Comparison of ENCODE assay signal across 10 mouse cellular contexts in genomic region chr5:114134091-114134534, GRCm38 (mm10). TPM values are rescaled to one million over a fixed set of nuclear protein-coding genes. Genes with fewer than 3 reads are reported as not detected.
DNase-seq lines count a peak whose midpoint lies in the region; ATAC-seq lines count a peak whose summit lies in the region.
"Had no signal": no experiment of that assay in that cellular context is flagged by ENCODE, and none has a peak within 500 bp of the region (broad histone marks: within the 10 kb centered on the region; RNA-seq: fewer than 3 reads in every experiment).

No protein-coding gene starts in this region.

- 67% methylated on average over 6 of the region's 6 CpGs for WGBS in forebrain, embryonic 11.5 days
- 77% methylated on average over 6 of the region's 6 CpGs for WGBS in forebrain, embryonic 10.5 days
- WGBS in intestine, embryonic 16.5 days = 48% methylated on average over 6 of the region's 6 CpGs

- ATAC-seq in forebrain, embryonic 11.5 days (replicated peaks; ENCODE audit: low FRiP score) = no peak
- ATAC-seq in erythroid progenitor cell, adult 5-6 weeks (replicated peaks; ENCODE audit: low FRiP score, poor library complexity, severe bottlenecking) = peak; percentile 41; the same call in 1 of the 2 replicates
- ATAC-seq in intestine, embryonic 16.5 days = no peak
- ATAC-seq: Patski had no signal

- H3K9me3 ChIP-seq in forebrain, embryonic 11.5 days (ENCODE audit: control insufficient read depth, low read length) = no peaks in the 10 kb centered on the region
- no peaks in the 10 kb centered on the region for H3K9me3 ChIP-seq in forebrain, embryonic 10.5 days
- no peaks in the 10 kb centered on the region for H3K9me3 ChIP-seq in intestine, embryonic 16.5 days (ENCODE audit: control insufficient read depth, low read length)

- no peaks in the 10 kb centered on the region for H3K36me3 ChIP-seq in forebrain, embryonic 11.5 days (ENCODE audit: control insufficient read depth, insufficient read depth, low read length)
- peaks cover 70% of the 10 kb centered on the region for H3K36me3 ChIP-seq in forebrain, embryonic 10.5 days (replicated peaks)
- H3K36me3 ChIP-seq in intestine, embryonic 16.5 days (ENCODE audit: control insufficient read depth, insufficient read depth, low read length) = no peaks in the 10 kb centered on the region

- peak; percentile 64 for DNase-seq in forebrain, embryonic 11.5 days (ENCODE audit: low spot score)
- DNase-seq in forebrain, embryonic 10.5 days (ENCODE audit: extremely low spot score, low spot score) = no peak
- peak; percentile 18 to 26 for DNase-seq in urinary bladder, adult 18-20 months (ENCODE audit: low spot score in 2 of 2)
- DNase-seq in urinary bladder, adult 2 months (ENCODE audit: low spot score) = no peak
- peak; percentile 77 for DNase-seq in lung, postnatal 36 days
- DNase-seq in yolk sac, embryonic 10.5 days (ENCODE audit: low spot score) = peak; percentile 22

- no peak overlapping the region for H3K27ac ChIP-seq in forebrain, embryonic 11.5 days (ENCODE audit: low read depth, low read length)
- H3K27ac ChIP-seq in forebrain, embryonic 10.5 days = no peak overlapping the region
- peak overlapping the region; percentile 23 for H3K27ac ChIP-seq in intestine, embryonic 16.5 days (ENCODE audit: low read length)

- no peak overlapping the region for H3K4me3 ChIP-seq in forebrain, embryonic 11.5 days (ENCODE audit: low read depth, low read length)
- H3K4me3 ChIP-seq in forebrain, embryonic 10.5 days = no peak overlapping the region
- H3K4me3 ChIP-seq in intestine, embryonic 16.5 days (ENCODE audit: low read length) = no peak overlapping the region

- H3K4me1 ChIP-seq in forebrain, embryonic 11.5 days (replicated peaks; ENCODE audit: control insufficient read depth, insufficient read depth, low read length) = peaks cover 4% of the 10 kb centered on the region; the same call in 1 of the 2 replicates
- peaks cover 54% of the 10 kb centered on the region for H3K4me1 ChIP-seq in forebrain, embryonic 10.5 days
- H3K4me1 ChIP-seq in intestine, embryonic 16.5 days (ENCODE audit: control insufficient read depth, insufficient read depth, low read length) = peaks cover 45% of the 10 kb centered on the region

- no peak overlapping the region for H3K9ac ChIP-seq in forebrain, embryonic 11.5 days (ENCODE audit: low read length)
- no peak overlapping the region for H3K9ac ChIP-seq in intestine, embryonic 16.5 days (ENCODE audit: low read depth, low read length)

- H3K27me3 ChIP-seq in forebrain, embryonic 11.5 days (ENCODE audit: control insufficient read depth, insufficient read depth, low read length) = no peaks in the 10 kb centered on the region
- no peaks in the 10 kb centered on the region for H3K27me3 ChIP-seq in forebrain, embryonic 10.5 days (ENCODE audit: poor library complexity, severe bottlenecking)
- H3K27me3 ChIP-seq in intestine, embryonic 16.5 days (replicated peaks; ENCODE audit: control insufficient read depth, insufficient read depth, low read length) = no peaks in the 10 kb centered on the region
- H3K27me3 ChIP-seq: Patski had no signal

- H3K4me2 ChIP-seq in forebrain, embryonic 11.5 days (ENCODE audit: low read depth, low read length, severe bottlenecking) = no peak overlapping the region
- H3K4me2 ChIP-seq in intestine, embryonic 16.5 days (ENCODE audit: low read depth, low read length) = no peak overlapping the region

RNA-seq across cellular contexts. Expression of gene Ung, which starts 3.9 kb away (rescaled TPM):
- polyA plus RNA-seq in forebrain, embryonic 11.5 days (2014; fragmentation: Nextera tagmentation; extraction: Ambion mirVana) = 49.4 and 50.6 TPM in 2 replicates
- polyA plus RNA-seq in forebrain, embryonic 10.5 days (2016; fragmentation: Nextera tagmentation; extraction: Ambion mirVana) = 88.2 and 88.6 TPM in 2 replicates
- polyA plus RNA-seq in urinary bladder, adult 2 months (2012; rRNA removed) = 2.4 and 3.3 TPM in 2 replicates
- total RNA-seq in erythroid progenitor cell, adult 5-6 weeks (2015; ENCODE audit: low replicate concordance) = 1.1 and 3.4 TPM in 2 replicates
- 1.7 and 5.5 TPM in 2 replicates for total RNA-seq in erythroid progenitor cell, adult 5-6 weeks (2017; ENCODE audit: low replicate concordance)
- polyA plus RNA-seq in intestine, embryonic 16.5 days (2015; fragmentation: Nextera tagmentation; extraction: Ambion mirVana) = 32.2 and 35.5 TPM in 2 replicates

RNA-seq across cellular contexts. Expression of gene Alkbh2, which starts 6.1 kb away (rescaled TPM):
- 12.6 and 12.9 TPM in 2 replicates for polyA plus RNA-seq in forebrain, embryonic 11.5 days (2014; fragmentation: Nextera tagmentation; extraction: Ambion mirVana)
- 12.8 and 13.6 TPM in 2 replicates for polyA plus RNA-seq in forebrain, embryonic 10.5 days (2016; fragmentation: Nextera tagmentation; extraction: Ambion mirVana)
- polyA plus RNA-seq in urinary bladder, adult 2 months (2012; rRNA removed) = 8.8 and 9.4 TPM in 2 replicates
- 1.7 and 7.9 TPM in 2 replicates for total RNA-seq in erythroid progenitor cell, adult 5-6 weeks (2015; ENCODE audit: low replicate concordance)
- not detected in 2 replicates for total RNA-seq in erythroid progenitor cell, adult 5-6 weeks (2017; ENCODE audit: low replicate concordance)
- polyA plus RNA-seq in intestine, embryonic 16.5 days (2015; fragmentation: Nextera tagmentation; extraction: Ambion mirVana) = 7.6 and 10.1 TPM in 2 replicates

RNA-seq across cellular contexts. Expression of gene Acacb, which starts 12.2 kb away (rescaled TPM):
- 1.3 and 1.9 TPM in 2 replicates for polyA plus RNA-seq in forebrain, embryonic 11.5 days (2014; fragmentation: Nextera tagmentation; extraction: Ambion mirVana)
- polyA plus RNA-seq in forebrain, embryonic 10.5 days (2016; fragmentation: Nextera tagmentation; extraction: Ambion mirVana) = 2.5 TPM in 2 replicates
- 7.7 and 9.6 TPM in 2 replicates for polyA plus RNA-seq in urinary bladder, adult 2 months (2012; rRNA removed)
- total RNA-seq in erythroid progenitor cell, adult 5-6 weeks (2015; ENCODE audit: low replicate concordance) = 1.3 TPM in 1 of 2 replicates, not detected in the other
- total RNA-seq in erythroid progenitor cell, adult 5-6 weeks (2017; ENCODE audit: low replicate concordance) = not detected in 2 replicates
- polyA plus RNA-seq in intestine, embryonic 16.5 days (2015; fragmentation: Nextera tagmentation; extraction: Ambion mirVana) = 1.1 and 1.4 TPM in 2 replicates

RNA-seq across cellular contexts. Expression of gene Svop, which starts 42.7 kb away (rescaled TPM):
- 17.6 and 19.4 TPM in 2 replicates for polyA plus RNA-seq in forebrain, embryonic 11.5 days (2014; fragmentation: Nextera tagmentation; extraction: Ambion mirVana)
- 3.2 and 5.4 TPM in 2 replicates for polyA plus RNA-seq in forebrain, embryonic 10.5 days (2016; fragmentation: Nextera tagmentation; extraction: Ambion mirVana)
- 0.12 and 0.16 TPM in 2 replicates for polyA plus RNA-seq in urinary bladder, adult 2 months (2012; rRNA removed)
- not detected in 2 replicates for total RNA-seq in erythroid progenitor cell, adult 5-6 weeks (2015; ENCODE audit: low replicate concordance)
- 0.13 TPM in 1 of 2 replicates, not detected in the other for total RNA-seq in erythroid progenitor cell, adult 5-6 weeks (2017; ENCODE audit: low replicate concordance)
- polyA plus RNA-seq in intestine, embryonic 16.5 days (2015; fragmentation: Nextera tagmentation; extraction: Ambion mirVana) = 1.7 and 2.0 TPM in 2 replicates
- polyA plus RNA-seq: spleen, adult 2 months had no signal

Comparison
In these comparisons a context has a peak if more than half of its experiments do, and no peak if none do; other contexts are left out.
1. DNase-seq: peak in forebrain, embryonic 11.5 days (single experiment), urinary bladder, adult 18-20 months (2 of 2), lung, postnatal 36 days (single experiment) and yolk sac, embryonic 10.5 days (single experiment); none in forebrain, embryonic 10.5 days (single experiment) and urinary bladder, adult 2 months (single experiment).